Mouse (Mus musculus): Measurements from ENCODE around the gene Tns2. TPM values are rescaled to one million over a fixed set of nuclear protein-coding genes. Genes with fewer than 3 reads are reported as not detected.

Tns2 gene
- 20.3 and 26.7 TPM in 2 replicates for polyA plus RNA-seq (2011; ENCODE audit: insufficient read depth, insufficient read length, low replicate concordance, missing spikeins)

DNA sequence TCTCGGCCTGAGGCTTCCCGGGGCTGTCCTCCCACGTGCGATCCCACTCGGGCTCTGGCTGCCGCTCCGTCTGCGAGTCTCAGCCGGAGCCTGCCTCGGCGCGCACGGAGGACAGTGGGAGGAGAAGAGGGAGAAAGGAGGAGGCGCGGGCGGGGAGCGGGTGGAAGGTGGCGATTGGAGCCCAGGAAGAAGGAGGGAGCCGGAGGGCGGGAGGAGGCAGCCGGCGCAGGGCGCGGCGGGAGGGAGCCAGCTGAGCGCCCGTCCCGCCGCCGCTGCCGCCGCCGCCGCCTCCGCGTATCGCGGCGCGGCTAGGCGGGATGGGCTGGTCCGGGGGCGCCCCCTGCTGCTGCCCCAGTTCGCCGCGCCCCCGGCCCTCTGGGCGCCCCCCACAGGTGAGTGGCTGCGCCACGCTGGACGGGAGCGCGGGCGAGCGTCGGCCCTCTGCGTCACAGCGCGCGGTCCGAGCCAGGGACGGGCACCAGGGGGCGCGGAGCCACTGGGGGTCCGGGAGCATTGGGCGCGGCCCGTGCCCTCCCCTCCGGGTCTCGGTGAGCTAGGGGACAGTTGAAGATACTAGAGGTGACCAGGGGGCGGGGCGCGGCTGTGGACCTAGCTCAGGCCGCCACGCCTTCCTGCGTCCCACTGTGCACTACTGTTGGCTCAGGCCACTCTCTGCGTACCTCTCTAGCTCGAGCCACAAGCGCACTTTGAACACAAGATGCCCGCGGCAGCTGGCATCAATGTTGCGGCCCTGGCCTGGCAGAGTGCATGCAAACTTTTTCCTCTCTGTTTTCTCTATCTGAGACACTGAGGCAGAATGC lies at the start of gene Tns2:
TSS of gene Tns2 (plus strand) at position 253 of the 821 bp plus-strand sequence.
- H3K27ac ChIP-seq (ENCODE audit: control insufficient read depth, insufficient read depth, low read depth, low read length, poor library complexity) = peak within 1 kb of the TSS; percentile 15; the same call in 1 of the 2 replicates
- TF ChIP-seq CTCF (IDR thresholded peaks at IDR 0.05; ENCODE audit: control insufficient read depth, insufficient read depth, low read length) = peak; percentile 10; the same call in 1 of the 2 replicates
- TF ChIP-seq POLR2A (IDR thresholded peaks at IDR 0.05; ENCODE audit: borderline replicate concordance, control insufficient read depth, low read depth, low read length) = peak; percentile 4; the same call in 1 of the 2 replicates
- under 1% methylated on average over 81 of the region's 82 CpGs for WGBS
- peaks cover 2% of the 10 kb centered on the region; the same call in 1 of the 2 replicates for H3K4me1 ChIP-seq (ENCODE audit: control insufficient read depth, insufficient read depth, low read length)
- peak within 1 kb of the TSS; percentile 56 for H3K4me3 ChIP-seq (replicated peaks; ENCODE audit: control insufficient read depth, low read depth, low read length)

- 3% methylated on average over 33 of the region's 33 CpGs for WGBS
- Histone ChIP-seq H3K4me3 (replicated peaks; ENCODE audit: control insufficient read depth, low read depth, low read length) (no peak overlapping the region), H3K4me1 (ENCODE audit: control insufficient read depth, insufficient read depth, low read length) (no peaks in the 10 kb centered on the region), H3K27ac (ENCODE audit: control insufficient read depth, insufficient read depth, low read depth, low read length, poor library complexity) (no peak overlapping the region)
- TF ChIP-seq POLR2A (IDR thresholded peaks at IDR 0.05; ENCODE audit: borderline replicate concordance, control insufficient read depth, low read depth, low read length) = no peak
- TF ChIP-seq CTCF (IDR thresholded peaks at IDR 0.05; ENCODE audit: control insufficient read depth, insufficient read depth, low read length) = no peak
Observed at GRCm38 (mm10) chr15:102051920-102052683, 48.1 kb upstream of the Tns2 start.

DNA sequence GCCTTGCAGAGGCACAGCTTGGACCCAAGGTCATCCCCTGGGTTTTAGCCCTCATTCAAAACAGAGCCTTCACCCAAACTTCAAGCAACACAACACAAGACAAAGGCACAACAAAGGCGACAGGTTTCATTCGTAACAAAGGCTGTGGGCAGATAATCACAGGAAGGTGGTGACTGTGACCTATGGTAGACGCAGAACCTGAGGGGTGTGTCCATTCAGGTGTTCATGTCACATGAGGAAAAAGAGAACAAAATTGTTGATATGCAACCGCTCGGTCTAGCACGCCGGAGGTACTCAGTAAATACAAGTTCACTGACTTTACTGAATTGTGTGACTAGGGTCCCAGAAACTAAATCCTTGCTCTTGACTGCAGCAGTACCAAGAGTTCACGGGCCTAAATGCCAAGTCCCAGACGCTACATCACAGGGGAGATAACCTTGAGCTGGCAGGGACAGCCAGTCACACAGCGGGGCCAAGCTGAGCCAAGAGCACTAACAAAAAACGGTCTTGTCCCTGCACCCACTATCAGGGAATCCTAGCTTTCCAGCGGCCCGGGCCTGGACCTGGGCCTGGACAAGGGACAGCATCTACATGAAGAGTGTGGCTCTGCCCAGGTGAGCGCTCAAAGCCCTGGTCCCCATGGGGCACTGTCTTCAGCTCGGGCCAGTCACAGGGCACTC lies 43.6 kb upstream of the Tns2 start:
- H3K27ac ChIP-seq (ENCODE audit: control insufficient read depth, insufficient read depth, low read depth, low read length, poor library complexity) = no peak overlapping the region
- no peak for TF ChIP-seq CTCF (IDR thresholded peaks at IDR 0.05; ENCODE audit: control insufficient read depth, insufficient read depth, low read length)
- TF ChIP-seq POLR2A (IDR thresholded peaks at IDR 0.05; ENCODE audit: borderline replicate concordance, control insufficient read depth, low read depth, low read length) = no peak
- H3K4me1 ChIP-seq (ENCODE audit: control insufficient read depth, insufficient read depth, low read length) = no peaks in the 10 kb centered on the region
- H3K4me3 ChIP-seq (replicated peaks; ENCODE audit: control insufficient read depth, low read depth, low read length) = no peak overlapping the region
- WGBS = 87% methylated on average over 15 of the region's 15 CpGs

DNA sequence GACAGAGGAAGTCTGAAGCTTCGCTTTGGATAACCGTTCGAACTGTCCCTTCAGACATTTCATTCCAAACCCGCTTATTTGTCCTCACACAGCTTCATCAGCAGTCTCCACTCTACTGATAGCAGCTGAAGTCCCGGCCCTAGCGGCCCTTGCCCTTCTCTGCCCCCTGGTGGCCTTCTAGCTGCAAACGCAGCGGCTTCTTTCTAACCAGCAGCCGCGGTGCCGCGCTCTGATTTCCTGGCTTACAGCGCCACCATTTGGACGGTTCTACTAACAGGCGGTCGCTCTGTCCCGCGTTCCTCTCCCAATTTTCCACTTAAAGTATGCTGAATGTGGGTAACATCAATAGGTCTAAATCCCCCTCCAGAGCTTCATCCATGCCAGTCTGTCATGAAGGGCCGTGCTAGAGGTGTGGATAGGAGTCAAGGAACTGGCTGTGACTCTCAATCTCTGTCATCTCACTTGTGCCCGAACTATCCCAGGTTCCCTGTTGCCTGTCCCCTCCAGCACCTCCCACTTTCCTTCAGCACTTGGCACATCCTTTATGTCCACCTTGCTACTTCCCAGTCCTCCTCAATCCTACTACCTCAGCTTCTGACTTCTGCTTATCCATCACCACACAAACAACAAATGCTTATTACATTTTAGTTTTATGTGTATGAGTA lies 34.4 kb upstream of the Tns2 start:
- H3K4me1 ChIP-seq (ENCODE audit: control insufficient read depth, insufficient read depth, low read length) = no peaks in the 10 kb centered on the region; the same call in none of the 2 replicates
- no peak overlapping the region for H3K4me3 ChIP-seq (replicated peaks; ENCODE audit: control insufficient read depth, low read depth, low read length)
- 3% methylated on average over 20 of the region's 20 CpGs for WGBS
- TF ChIP-seq POLR2A (IDR thresholded peaks at IDR 0.05; ENCODE audit: borderline replicate concordance, control insufficient read depth, low read depth, low read length) (no peak), CTCF (IDR thresholded peaks at IDR 0.05; ENCODE audit: control insufficient read depth, insufficient read depth, low read length) (peak; percentile 92)
- no peak overlapping the region for H3K27ac ChIP-seq (ENCODE audit: control insufficient read depth, insufficient read depth, low read depth, low read length, poor library complexity)

DNA sequence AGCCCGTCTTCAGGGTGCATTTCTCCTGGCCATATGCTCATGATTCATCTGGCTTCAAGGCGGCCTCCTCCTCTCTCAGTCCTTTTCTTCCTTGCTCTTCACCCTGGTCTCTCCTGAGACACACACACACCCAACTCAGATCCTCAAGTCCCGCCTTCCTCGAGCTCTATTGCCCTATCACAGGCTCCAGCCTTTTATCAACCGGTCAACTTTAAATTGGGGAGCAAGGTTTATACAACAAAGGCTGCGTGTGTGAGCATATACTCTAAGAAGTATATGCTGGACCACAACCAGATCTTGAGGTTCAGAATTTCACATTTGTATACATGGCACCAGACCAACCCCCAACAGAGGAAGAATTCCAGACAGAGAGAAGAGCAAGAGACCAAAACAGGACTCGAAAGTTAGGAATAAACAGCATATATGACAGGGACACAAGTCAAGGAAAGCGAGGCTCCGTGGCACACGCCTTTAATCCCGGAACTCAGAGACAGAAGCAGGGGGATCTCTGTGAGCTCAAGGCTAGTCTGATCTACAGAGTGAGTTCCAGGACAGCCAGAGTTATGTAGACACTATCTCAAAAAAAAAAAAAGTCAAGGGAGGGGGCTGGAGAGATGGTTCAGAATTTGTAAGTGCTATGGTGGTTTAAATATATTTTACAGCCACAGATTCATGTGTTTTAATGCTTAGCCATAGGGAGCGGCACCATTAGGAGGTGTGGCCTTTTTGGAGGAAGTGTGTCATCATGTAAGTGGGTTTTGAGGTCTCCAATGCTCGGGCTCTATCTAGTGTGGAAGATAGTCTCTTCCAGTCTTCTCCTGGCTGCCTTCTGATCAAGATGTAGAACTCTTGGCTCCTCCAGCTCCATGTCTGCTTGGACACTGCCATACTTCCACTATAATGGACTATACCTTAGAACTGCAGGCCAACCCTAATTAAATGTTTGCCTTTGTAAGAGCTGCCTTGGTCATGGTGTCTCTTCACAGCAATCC lies 29.4 kb upstream of the Tns2 start:
- TF ChIP-seq CTCF (IDR thresholded peaks at IDR 0.05; ENCODE audit: control insufficient read depth, insufficient read depth, low read length) = no peak
- TF ChIP-seq POLR2A (IDR thresholded peaks at IDR 0.05; ENCODE audit: borderline replicate concordance, control insufficient read depth, low read depth, low read length) = no peak

GRCm38 (mm10) chr15:102072963-102073558 lies 27.2 kb upstream of the Tns2 start:
- WGBS = 15% methylated on average over 6 of the region's 6 CpGs
- Histone ChIP-seq H3K27ac (ENCODE audit: control insufficient read depth, insufficient read depth, low read depth, low read length, poor library complexity) (no peak overlapping the region), H3K4me3 (replicated peaks; ENCODE audit: control insufficient read depth, low read depth, low read length) (peak overlapping the region; percentile 46), H3K4me1 (ENCODE audit: control insufficient read depth, insufficient read depth, low read length) (peaks cover 1% of the 10 kb centered on the region)
- TF ChIP-seq POLR2A (IDR thresholded peaks at IDR 0.05; ENCODE audit: borderline replicate concordance, control insufficient read depth, low read depth, low read length) = no peak
- TF ChIP-seq CTCF (IDR thresholded peaks at IDR 0.05; ENCODE audit: control insufficient read depth, insufficient read depth, low read length) = no peak

More for the DNA sequence above, 29.4 kb upstream of the Tns2 start:
- no peak overlapping the region for H3K4me3 ChIP-seq (replicated peaks; ENCODE audit: control insufficient read depth, low read depth, low read length)
- peaks cover 1% of the 10 kb centered on the region for H3K4me1 ChIP-seq (ENCODE audit: control insufficient read depth, insufficient read depth, low read length)
- no peak overlapping the region for H3K27ac ChIP-seq (ENCODE audit: control insufficient read depth, insufficient read depth, low read depth, low read length, poor library complexity)
- 72% methylated on average over 13 of the region's 13 CpGs for WGBS

Data from bone marrow, adult 2 months (tissue).